Mouse (Mus musculus): Measurements from ENCODE around the gene Defb7. TPM values are rescaled to one million over a fixed set of nuclear protein-coding genes. Genes with fewer than 3 reads are reported as not detected.

The Defb7 gene
- total RNA-seq (2023): not detected in 2 replicates

GRCm38 (mm10) chr8:19494797-19495196, at the start of gene Defb7:
Defb7 (plus strand) TSS chr8:19495097.

Other genes starting within 250 kb of the Defb7 start
- gene Defb5, start 247.5 kb upstream of the Defb7 start, total RNA-seq (2023): not detected in 2 replicates
- gene Defb3, start 201.7 kb upstream of the Defb7 start, total RNA-seq (2023): not detected in 2 replicates
- not detected in 2 replicates for gene Defb8, start 47.5 kb upstream of the Defb7 start, total RNA-seq (2023)
- gene 4930467E23Rik, start 234.5 kb downstream of the Defb7 start, total RNA-seq (2023): not detected in 2 replicates

Data from neutrophil, adult 65 days (primary cell).